Mouse (Mus musculus) CH12.LX (cell line): ENCODE measurements around the gene Uba52. TPM values are rescaled to one million over a fixed set of nuclear protein-coding genes. Genes with fewer than 3 reads are reported as not detected.
A peak's percentile ranks its signal among the peaks of the same experiment; 100 is the strongest.

Experiments
- DNase-seq: peaks from one replicate; pipeline ENCODE4 v3.0.0-alpha.2; 2013; ENCODE audit errors: extremely low read depth
- H3K27ac ChIP-seq: 2 replicates; pipeline ENCODE4 v1.5.1; 2012; ENCODE audit warnings: low read depth, mild to moderate bottlenecking, control low read depth, moderate library complexity; ENCODE audit not compliant: insufficient read depth
- H3K27me3 ChIP-seq: replicated peaks from 2 replicates; pipeline ENCODE3; 2012; ENCODE audit warnings: inconsistent platforms
- H3K36me3 ChIP-seq, 2 experiments: replicated peaks in 1 of 2; 2 replicates each; pipeline versions ENCODE3 to v1.6.1; 2012; ENCODE audit warnings: inconsistent platforms in 1 of 2, low read length in 1 of 2, mild to moderate bottlenecking in 1 of 2, mixed read lengths in 1 of 2, moderate library complexity in 1 of 2; ENCODE audit not compliant: control insufficient read depth in 1 of 2, insufficient read depth in 1 of 2
- H3K4me1 ChIP-seq, 2 experiments: 2 replicates each; pipeline ENCODE4 v1.6.1; 2012; ENCODE audit warnings: inconsistent platforms in 1 of 2, moderate library complexity in 1 of 2; ENCODE audit not compliant: insufficient read depth in 2 of 2, control insufficient read depth in 1 of 2
- H3K4me2 ChIP-seq: 2 replicates; pipeline ENCODE4 v1.6.1; 2012; ENCODE audit warnings: low read depth, mild to moderate bottlenecking, control low read depth; ENCODE audit not compliant: poor library complexity, insufficient read depth, severe bottlenecking
- H3K4me3 ChIP-seq, 3 experiments: fragments of 150-350 bp in 1 of 3; sonication (generic) in 1 of 3; replicated peaks in 1 of 3; 2 replicates each; pipeline versions ENCODE3 to v1.5.1; 2011 to 2012; ENCODE audit warnings: low read depth in 2 of 3, low read length in 2 of 3, mild to moderate bottlenecking in 2 of 3, moderate library complexity in 2 of 3, control low read depth in 1 of 3, improper control_type of control experiment in 1 of 3, inconsistent platforms in 1 of 3, mixed read lengths in 1 of 3; ENCODE audit not compliant: poor library complexity in 1 of 3
- H3K79me2 ChIP-seq: replicated peaks from 2 replicates; pipeline ENCODE4 v1.6.1; 2012; ENCODE audit warnings: mild to moderate bottlenecking, moderate library complexity; ENCODE audit not compliant: control insufficient read depth, poor library complexity, insufficient read depth, severe bottlenecking; ENCODE audit errors: extremely low read depth
- H3K9ac ChIP-seq: 2 replicates; pipeline ENCODE4 v1.6.1; 2012; ENCODE audit warnings: low read depth, mild to moderate bottlenecking, control low read depth, moderate library complexity; ENCODE audit not compliant: insufficient read depth
- H3K9me3 ChIP-seq: replicated peaks from 2 replicates; pipeline ENCODE3; 2012; ENCODE audit warnings: low read length, inconsistent platforms, mixed read lengths
- BHLHE40 ChIP-seq: IDR thresholded peaks from 2 replicates; pipeline ENCODE4 v1.6.1; 2011; ENCODE audit warnings: mild to moderate bottlenecking, low read depth, low read length, improper control_type of control experiment
- CHD1 ChIP-seq: IDR thresholded peaks from 2 replicates; pipeline ENCODE4 v1.6.1; 2012; ENCODE audit warnings: low read depth, low read length, improper control_type of control experiment, inconsistent platforms
- CHD2 ChIP-seq: IDR thresholded peaks from 2 replicates; pipeline ENCODE4 v1.6.1; 2011; ENCODE audit warnings: low read length, improper control_type of control experiment
- CTCF ChIP-seq, 2 experiments: IDR thresholded peaks in 1 of 2; conservative IDR thresholded peaks in 1 of 2; 2 replicates each; pipeline ENCODE4 v1.5.1; 2011 to 2012; ENCODE audit warnings: low read depth in 2 of 2, low read length in 2 of 2, improper control_type of control experiment in 1 of 2, inconsistent platforms in 1 of 2, mild to moderate bottlenecking in 1 of 2, moderate library complexity in 1 of 2
- E2F4 ChIP-seq: IDR thresholded peaks from 2 replicates; pipeline ENCODE4 v1.6.1; 2011; ENCODE audit warnings: low read depth, low read length, improper control_type of control experiment; ENCODE audit not compliant: insufficient replicate concordance
- HCFC1 ChIP-seq: IDR thresholded peaks from 2 replicates; pipeline ENCODE4 v1.6.1; 2012; ENCODE audit warnings: low read depth, mild to moderate bottlenecking, inconsistent platforms, low read length, improper control_type of control experiment
- IRF4 ChIP-seq: IDR thresholded peaks from 2 replicates; pipeline ENCODE4 v1.6.1; 2014; ENCODE audit warnings: low read depth, mild to moderate bottlenecking, inconsistent platforms, low read length, improper control_type of control experiment
- JUND ChIP-seq: conservative IDR thresholded peaks from 2 replicates; pipeline ENCODE4 v1.6.1; 2011; ENCODE audit warnings: low read depth, low read length, improper control_type of control experiment
- KAT2A ChIP-seq: IDR thresholded peaks from 2 replicates; pipeline ENCODE4 v1.6.1; 2012; ENCODE audit warnings: low read length, improper control_type of control experiment, inconsistent platforms; ENCODE audit not compliant: insufficient replicate concordance
- MAFK ChIP-seq: IDR thresholded peaks from 2 replicates; pipeline ENCODE4 v1.6.1; 2011; ENCODE audit warnings: low read length, improper control_type of control experiment; ENCODE audit not compliant: insufficient replicate concordance
- MAZ ChIP-seq: IDR thresholded peaks from 2 replicates; pipeline ENCODE4 v1.6.1; 2012; ENCODE audit warnings: low read depth, mild to moderate bottlenecking, inconsistent platforms, low read length, improper control_type of control experiment, moderate library complexity
- MEF2A ChIP-seq: IDR thresholded peaks from 2 replicates; pipeline ENCODE4 v1.6.1; 2014; ENCODE audit warnings: low read depth, mild to moderate bottlenecking, inconsistent platforms, low read length, improper control_type of control experiment, borderline replicate concordance
- NELFE ChIP-seq: IDR thresholded peaks from 2 replicates; pipeline ENCODE4 v1.6.1; 2011; ENCODE audit warnings: low read depth, low read length, improper control_type of control experiment
- POLR2A ChIP-seq: IDR thresholded peaks from 2 replicates; pipeline ENCODE4 v1.6.1; 2011; ENCODE audit warnings: low read depth, mild to moderate bottlenecking, improper control_type of control experiment, low read length
- POLR2AphosphoS2 ChIP-seq: IDR thresholded peaks from 2 replicates; pipeline ENCODE4 v1.6.1; 2011; ENCODE audit warnings: low read depth, low read length, improper control_type of control experiment
- RAD21 ChIP-seq: IDR thresholded peaks from 2 replicates; pipeline ENCODE4 v1.6.1; 2011; ENCODE audit warnings: low read depth, mild to moderate bottlenecking, low read length, improper control_type of control experiment, moderate library complexity
- SIN3A ChIP-seq: IDR thresholded peaks from 2 replicates; pipeline ENCODE4 v1.6.1; 2012; ENCODE audit warnings: low read length, improper control_type of control experiment, inconsistent platforms
- UBTF ChIP-seq: IDR thresholded peaks from 2 replicates; pipeline ENCODE4 v1.6.1; 2012; ENCODE audit warnings: low read depth, mild to moderate bottlenecking, inconsistent platforms, low read length, improper control_type of control experiment, moderate library complexity
- USF1 ChIP-seq: IDR thresholded peaks from 2 replicates; pipeline ENCODE4 v1.6.1; 2014; ENCODE audit warnings: low read depth, mild to moderate bottlenecking, inconsistent platforms, low read length, improper control_type of control experiment
- USF2 ChIP-seq: conservative IDR thresholded peaks from 2 replicates; pipeline ENCODE4 v1.6.1; 2011; ENCODE audit warnings: low read depth, low read length, improper control_type of control experiment
- ZC3H11A ChIP-seq: IDR thresholded peaks from 2 replicates; pipeline ENCODE4 v1.6.1; 2012; ENCODE audit warnings: low read depth, mild to moderate bottlenecking, inconsistent platforms, low read length, improper control_type of control experiment
- ZNF384 ChIP-seq: IDR thresholded peaks from 2 replicates; pipeline ENCODE4 v1.6.1; 2012; ENCODE audit warnings: low read depth, low read length, improper control_type of control experiment, inconsistent platforms
- dilution Hi-C: fragments of 300-500 bp; cut with MboI; formaldehyde crosslinking; loops from 2 replicates; pipeline ENCODE4 v1.14.3; 2020; ENCODE audit warnings: low sequenced_read_pairs; ENCODE audit not compliant: extremely low pct_unique_long_range_greater_than_20kb, extremely low pct_ligation_motif_present
- in situ Hi-C: fragments of 300-500 bp; cut with MboI; formaldehyde crosslinking; loops from 3 replicates; pipeline ENCODE4 v1.14.3; 2019; ENCODE audit warnings: low sequenced_read_pairs, low pct_ligation_motif_present, low pct_unique_long_range_greater_than_20kb, mixed read lengths
- polyA plus RNA-seq: library from polyadenylated mRNA; unstranded; fragments of >175 nt; gene quantifications from 2 replicates; pipeline ENCODE4 v1.2.1, GENCODE M21; 2012; ENCODE audit warnings: low read depth; ENCODE audit not compliant: insufficient read length
- total RNA-seq, 2 experiments: library from RNA; depleted of rRNA; stranded (reverse); fragments of 300-350 nt in 1 of 2; fragments of >200 nt in 1 of 2; gene quantifications; 2 replicates each; pipeline ENCODE4 v1.2.3; 2012 to 2014

Gene Uba52
- total and polyA plus RNA-seq, 3 experiments, result 1,181 to 3,341 (median 1,372) TPM

DNA sequence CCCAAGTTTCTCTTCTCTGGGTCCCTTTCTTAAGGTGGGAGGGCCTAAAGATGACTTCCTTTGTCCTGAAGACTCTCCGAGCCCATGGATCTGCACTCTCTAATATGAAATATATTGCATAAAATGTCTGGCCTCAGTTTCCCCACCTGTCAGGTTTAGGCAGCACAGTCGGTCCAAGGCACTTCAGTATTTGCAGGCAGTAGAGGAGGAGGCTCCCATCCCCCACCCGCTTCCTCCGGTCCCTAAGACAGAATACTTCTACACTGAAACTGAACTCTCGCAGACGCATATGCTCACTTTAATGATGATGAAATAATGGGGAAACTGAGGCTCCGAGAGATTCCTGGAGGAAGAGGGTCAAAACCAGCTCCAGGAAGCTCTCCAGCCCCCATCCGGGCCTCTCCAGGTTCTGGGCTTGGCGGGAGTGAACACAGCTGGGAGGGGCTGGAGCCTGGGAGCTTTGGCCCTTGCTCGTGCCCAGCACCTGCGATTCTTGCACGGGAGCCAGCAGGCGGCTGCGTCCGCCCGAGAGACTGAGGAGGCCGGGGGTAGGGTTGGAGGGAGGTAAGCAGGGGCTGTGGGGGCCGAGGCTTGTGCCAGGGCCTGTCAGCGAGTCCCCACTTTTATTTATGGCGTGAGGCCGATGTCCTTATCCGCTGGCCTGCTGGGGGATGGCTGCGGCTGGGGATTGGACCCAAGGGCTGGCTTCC is 8.6 kb downstream of the Uba52 start:
- Histone ChIP-seq H3K4me2 (no peak overlapping the region), H3K4me3 (no peak overlapping the region)
- dilution Hi-C loops, result no loop called here

DNA sequence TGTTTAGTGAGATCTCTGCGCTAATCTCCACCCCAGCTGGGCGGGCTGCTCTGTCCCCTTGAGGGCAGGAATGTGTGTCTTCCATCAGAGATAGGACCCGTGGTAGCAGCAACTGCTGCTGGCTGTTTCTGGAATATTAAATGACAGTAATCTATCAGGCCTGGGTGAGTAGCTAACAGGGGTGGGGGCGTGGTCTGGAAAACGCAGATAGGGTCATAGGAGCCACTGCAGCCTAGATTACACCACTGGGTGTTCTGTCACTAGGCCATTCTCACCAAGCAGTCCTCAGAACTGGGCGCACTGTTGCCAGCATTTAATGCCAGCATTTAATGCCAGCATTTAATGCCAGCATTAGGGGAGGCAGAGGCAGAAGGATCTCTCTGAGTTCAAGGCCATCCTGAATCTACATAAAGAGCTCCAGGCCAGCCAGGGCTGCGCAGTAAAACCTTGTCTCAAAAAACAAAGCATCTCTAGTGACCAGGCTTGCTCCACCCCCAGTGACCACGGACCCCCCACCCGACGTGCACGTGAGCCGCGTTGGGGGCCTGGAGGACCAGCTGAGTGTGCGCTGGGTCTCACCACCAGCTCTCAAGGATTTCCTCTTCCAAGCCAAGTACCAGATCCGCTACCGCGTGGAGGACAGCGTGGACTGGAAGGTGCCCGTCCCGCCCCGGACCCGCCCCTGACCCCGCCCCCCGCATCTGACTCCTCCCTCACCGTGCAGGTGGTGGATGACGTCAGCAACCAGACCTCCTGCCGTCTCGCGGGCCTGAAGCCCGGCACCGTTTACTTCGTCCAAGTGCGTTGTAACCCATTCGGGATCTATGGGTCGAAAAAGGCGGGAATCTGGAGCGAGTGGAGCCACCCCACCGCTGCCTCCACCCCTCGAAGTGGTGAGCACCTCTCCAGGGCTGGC is 10.0 kb downstream of the Uba52 start:
- H3K4me1 ChIP-seq, result peaks cover 2 to 50% of the 10 kb centered on the region in 2 experiments
- peak overlapping the region in 2 of 3 experiments; percentile 33 to 40 for H3K4me3 ChIP-seq
- in situ Hi-C loops, result loop anchor here (10.0 kb wide), 1 partner anchor 86 kb away; no protein-coding TSS in a partner anchor
- TF ChIP-seq ZC3H11A (no peak), POLR2A (0 out of 2 replicates have a peak, but pooled peaks have one; percentile 23), KAT2A (no peak), BHLHE40 (peak; percentile 79), MAFK (no peak)
- H3K36me3 ChIP-seq, result peaks cover 0 to 21% of the 10 kb centered on the region in 2 experiments
- H3K27ac ChIP-seq, result no peak overlapping the region
- no peaks in the 10 kb centered on the region for H3K9me3 ChIP-seq
- no peak for DNase-seq
- no peak overlapping the region for H3K9ac ChIP-seq
- dilution Hi-C loops, result no loop called here
- peak overlapping the region; percentile 47 for H3K4me2 ChIP-seq
- peaks cover 39% of the 10 kb centered on the region for H3K27me3 ChIP-seq
- H3K79me2 ChIP-seq, result no peaks in the 10 kb centered on the region

More for the DNA sequence above, 8.6 kb downstream of the Uba52 start:
- DNase-seq, result no peak
- no peak overlapping the region for H3K9ac ChIP-seq
- no peak overlapping the region for H3K27ac ChIP-seq
- in situ Hi-C loops, result loop anchor here (10.0 kb wide), 1 partner anchor 87 kb away; no protein-coding TSS in a partner anchor
- no peaks in the 10 kb centered on the region for H3K9me3 ChIP-seq
- no peaks in the 10 kb centered on the region for H3K79me2 ChIP-seq
- H3K4me1 ChIP-seq, result peaks cover 6 to 56% of the 10 kb centered on the region in 2 experiments
- peaks cover 25% of the 10 kb centered on the region for H3K27me3 ChIP-seq
- peaks cover 0 to 22% of the 10 kb centered on the region in 2 experiments for H3K36me3 ChIP-seq
- TF ChIP-seq MEF2A, result no peak
- no peak for TF ChIP-seq POLR2AphosphoS2
- TF ChIP-seq HCFC1, result no peak
- no peak for TF ChIP-seq JUND
- TF ChIP-seq ZNF384, result no peak
- TF ChIP-seq ZC3H11A, result no peak
- no peak for TF ChIP-seq CHD1
- no peak for TF ChIP-seq USF1
- no peak for TF ChIP-seq IRF4
- TF ChIP-seq MAZ, result no peak
- TF ChIP-seq BHLHE40, result no peak
- no peak for TF ChIP-seq CHD2
- no peak for TF ChIP-seq RAD21
- TF ChIP-seq SIN3A, result no peak
- no peak for TF ChIP-seq UBTF
- no peak for TF ChIP-seq KAT2A
- no peak for TF ChIP-seq E2F4
- TF ChIP-seq NELFE, result no peak
- TF ChIP-seq USF2, result no peak
- TF ChIP-seq CTCF (conservative IDR thresholded peaks at IDR 0.05 in 1 of 2, IDR thresholded peaks at IDR 0.05 in 1 of 2; ENCODE audit: low read depth in 2 of 2, low read length in 2 of 2), result no peak
